Mouse (Mus musculus) brown adipose tissue, adult 24 weeks (tissue): ENCODE data around the gene Zfp410. TPM values are rescaled to one million over a fixed set of nuclear protein-coding genes. Genes with fewer than 3 reads are reported as not detected.
"Not testable (repeated sequence)": the region's sequence is repeated elsewhere in the genome, so short reads cannot be mapped to it uniquely, and the experiment has no call there.

Source experiments
- H3K27ac ChIP-seq: fragments of 200-500 bp; replicated peaks from 2 replicates; pipeline ENCODE4 v1.5.1; 2012; ENCODE audit warnings: low read depth, mild to moderate bottlenecking, low read length
- H3K4me1 ChIP-seq: fragments of 200-500 bp; 2 replicates; pipeline ENCODE4 v1.6.1; 2012; ENCODE audit warnings: low read length, mixed read lengths; ENCODE audit not compliant: control insufficient read depth, insufficient read depth, insufficient read length
- H3K4me3 ChIP-seq: fragments of 200-500 bp; 2 replicates; pipeline ENCODE4 v1.5.1; 2012; ENCODE audit warnings: low read depth, mild to moderate bottlenecking, low read length, moderate library complexity; ENCODE audit not compliant: insufficient read depth
- polyA plus RNA-seq: library from polyadenylated mRNA; stranded (reverse); fragments of >200 nt; gene quantifications from 2 replicates; pipeline ENCODE4 v1.2.4, GENCODE M21; 2012; ENCODE audit not compliant: missing spikeins, insufficient read depth, insufficient read length

Zfp410 gene
- polyA plus RNA-seq, 1 experiment, result 11.5 TPM

GRCm38 (mm10) chr12:84304554-84304953, 12.1 kb upstream of the Zfp410 start:
- Histone ChIP-seq H3K4me1 (no peaks in the 10 kb centered on the region), H3K27ac (no peak overlapping the region), H3K4me3 (no peak overlapping the region)

GRCm38 (mm10) chr12:84311306-84311705, 5.3 kb upstream of the Zfp410 start:
- Histone ChIP-seq H3K27ac (no peak overlapping the region), H3K4me1 (no peaks in the 10 kb centered on the region), H3K4me3 (no peak overlapping the region)

GRCm38 (mm10) chr12:84316006-84316405, 646 bp upstream of the Zfp410 start:
- H3K4me1 ChIP-seq, result no peaks in the 10 kb centered on the region
- peak overlapping the region; percentile 84 for H3K4me3 ChIP-seq
- peak overlapping the region; percentile 95 for H3K27ac ChIP-seq

GRCm38 (mm10) chr12:84327111-84327512, 10.5 kb downstream of the Zfp410 start:
- H3K27ac ChIP-seq, result no peak overlapping the region

GRCm38 (mm10) chr12:84336963-84337625, 20.4 kb downstream of the Zfp410 start:
- Histone ChIP-seq H3K27ac (no peak overlapping the region), H3K4me1 (no peaks in the 10 kb centered on the region), H3K4me3 (no peak overlapping the region)

More at GRCm38 (mm10) chr12:84327111-84327512, 10.5 kb downstream of the Zfp410 start:
- Histone ChIP-seq H3K4me1 (no peaks in the 10 kb centered on the region), H3K4me3 (no peak overlapping the region)

- Histone ChIP-seq H3K27ac (no peak overlapping the region), H3K4me3 (no peak overlapping the region), H3K4me1 (no peaks in the 10 kb centered on the region; the same call in 1 of the 2 replicates)
These were observed 30.5 kb downstream of the Zfp410 start for GRCm38 (mm10) chr12:84347192-84347591.

GRCm38 (mm10) chr12:84358699-84359098, 42.0 kb downstream of the Zfp410 start:
- H3K4me3 ChIP-seq, H3K4me1 ChIP-seq, H3K27ac ChIP-seq: not testable (repeated sequence)

- H3K4me1 ChIP-seq, result peaks cover 8% of the 10 kb centered on the region; the same call in 1 of the 2 replicates
- H3K4me3 ChIP-seq, result peak within 1 kb of the TSS; percentile 70
- H3K27ac ChIP-seq, result peak within 1 kb of the TSS; percentile 39
These were observed 45.2 kb downstream of the Zfp410 start, which contains the start of the genes Coq6 and Fam161b for GRCm38 (mm10) chr12:84361555-84362489. TSS of gene Coq6 (plus strand) at chr12:84361657. TSS of gene Fam161b (minus strand) at chr12:84361833.

GRCm38 (mm10) chr12:84362872-84363271, 46.2 kb downstream of the Zfp410 start:
- Histone ChIP-seq H3K27ac (no peak overlapping the region), H3K4me1 (peaks cover 8% of the 10 kb centered on the region; the same call in 1 of the 2 replicates), H3K4me3 (0 out of 2 replicates have a peak overlapping the region, but pooled peaks have one; percentile 24)

GRCm38 (mm10) chr12:84364291-84364690, 47.6 kb downstream of the Zfp410 start:
- no peak overlapping the region for H3K4me3 ChIP-seq
- no peak overlapping the region for H3K27ac ChIP-seq
- peaks cover 8% of the 10 kb centered on the region; the same call in 1 of the 2 replicates for H3K4me1 ChIP-seq

- Histone ChIP-seq H3K4me1 (peaks cover 8% of the 10 kb centered on the region; the same call in 1 of the 2 replicates), H3K4me3 (no peak overlapping the region)
These were observed 48.5 kb downstream of the Zfp410 start for GRCm38 (mm10) chr12:84365137-84365536.

GRCm38 (mm10) chr12:84366971-84367370, 50.3 kb downstream of the Zfp410 start:
- no peak overlapping the region for H3K27ac ChIP-seq
- no peak overlapping the region for H3K4me3 ChIP-seq
- peaks cover 8% of the 10 kb centered on the region; the same call in 1 of the 2 replicates for H3K4me1 ChIP-seq

More at GRCm38 (mm10) chr12:84365137-84365536, 48.5 kb downstream of the Zfp410 start:
- H3K27ac ChIP-seq, result no peak overlapping the region

GRCm38 (mm10) chr12:84371647-84372046, 55.0 kb downstream of the Zfp410 start:
- Histone ChIP-seq H3K4me1 (no peaks in the 10 kb centered on the region), H3K4me3 (no peak overlapping the region), H3K27ac (no peak overlapping the region)

- peaks cover 4% of the 10 kb centered on the region for H3K4me1 ChIP-seq
- no peak overlapping the region for H3K4me3 ChIP-seq
- no peak overlapping the region for H3K27ac ChIP-seq
These were observed 57.3 kb downstream of the Zfp410 start for GRCm38 (mm10) chr12:84373831-84374481.

GRCm38 (mm10) chr12:84382369-84382768, 65.7 kb downstream of the Zfp410 start:
- 0 out of 2 replicates have a peak overlapping the region, but pooled peaks have one; percentile 13 for H3K27ac ChIP-seq
- peaks cover 9% of the 10 kb centered on the region for H3K4me1 ChIP-seq
- H3K4me3 ChIP-seq, result no peak overlapping the region
